Mouse (Mus musculus): Measurements from ENCODE around the gene 6430550D23Rik. TPM values are rescaled to one million over a fixed set of nuclear protein-coding genes. Genes with fewer than 3 reads are reported as not detected.
A peak's percentile ranks its signal among the peaks of the same experiment; 100 is the strongest.

6430550D23Rik gene
- polyA plus RNA-seq, 1 experiment from 2014 or later, result 2.5 TPM

GRCm38 (mm10) chr2:156005393-156005792 lies 2.4 kb downstream of the 6430550D23Rik start:
- WGBS, result 86% methylated on average over 4 of the region's 4 CpGs
- ATAC-seq, result no peak

GRCm38 (mm10) chr2:155991863-155992321 lies 15.9 kb downstream of the 6430550D23Rik start:
- peak; percentile 78 for ATAC-seq
- peaks cover 40% of the 10 kb centered on the region for H3K36me3 ChIP-seq (ENCODE audit: control insufficient read depth, insufficient read depth, low read length)
- WGBS, result 68% methylated on average over 14 of the region's 14 CpGs
- peak overlapping the region; percentile 49; the same call in 1 of the 2 replicates for H3K27ac ChIP-seq (ENCODE audit: low read depth, low read length)
- H3K4me3 ChIP-seq (ENCODE audit: low read length), result no peak overlapping the region
- no peak overlapping the region for H3K9ac ChIP-seq (ENCODE audit: low read depth, low read length)
- H3K9me3 ChIP-seq (ENCODE audit: control insufficient read depth, low read length), result no peaks in the 10 kb centered on the region
- H3K4me2 ChIP-seq (ENCODE audit: low read length), result no peak overlapping the region
- H3K27me3 ChIP-seq (replicated peaks; ENCODE audit: control insufficient read depth, insufficient read depth, low read length), result no peaks in the 10 kb centered on the region
- no peaks in the 10 kb centered on the region; the same call in 1 of the 2 replicates for H3K4me1 ChIP-seq (ENCODE audit: control insufficient read depth, insufficient read depth, low read depth, low read length)

More at GRCm38 (mm10) chr2:156005393-156005792, 2.4 kb downstream of the 6430550D23Rik start:
- Histone ChIP-seq H3K4me3 (ENCODE audit: low read length) (no peak overlapping the region), H3K9me3 (ENCODE audit: control insufficient read depth, low read length) (no peaks in the 10 kb centered on the region), H3K27ac (ENCODE audit: low read depth, low read length) (no peak overlapping the region), H3K9ac (ENCODE audit: low read depth, low read length) (no peak overlapping the region), H3K36me3 (ENCODE audit: control insufficient read depth, insufficient read depth, low read length) (peaks cover 11% of the 10 kb centered on the region), H3K27me3 (replicated peaks; ENCODE audit: control insufficient read depth, insufficient read depth, low read length) (no peaks in the 10 kb centered on the region), H3K4me2 (ENCODE audit: low read length) (no peak overlapping the region), H3K4me1 (ENCODE audit: control insufficient read depth, insufficient read depth, low read depth, low read length) (peaks cover 7% of the 10 kb centered on the region)

- no peak overlapping the region for H3K4me3 ChIP-seq (ENCODE audit: low read length)
- H3K4me1 ChIP-seq (ENCODE audit: control insufficient read depth, insufficient read depth, low read depth, low read length), result no peaks in the 10 kb centered on the region; the same call in 1 of the 2 replicates
- no peaks in the 10 kb centered on the region for H3K9me3 ChIP-seq (ENCODE audit: control insufficient read depth, low read length)
- no peak overlapping the region for H3K9ac ChIP-seq (ENCODE audit: low read depth, low read length)
- WGBS, result 94% methylated on average over 10 of the region's 10 CpGs
- peak overlapping the region; percentile 14; the same call in 1 of the 2 replicates for H3K27ac ChIP-seq (ENCODE audit: low read depth, low read length)
- no peak for ATAC-seq
- H3K36me3 ChIP-seq (ENCODE audit: control insufficient read depth, insufficient read depth, low read length), result peaks cover 45% of the 10 kb centered on the region
- no peak overlapping the region for H3K4me2 ChIP-seq (ENCODE audit: low read length)
- H3K27me3 ChIP-seq (replicated peaks; ENCODE audit: control insufficient read depth, insufficient read depth, low read length), result no peaks in the 10 kb centered on the region
Observed at GRCm38 (mm10) chr2:155991151-155991550, 16.6 kb downstream of the 6430550D23Rik start.

- Histone ChIP-seq H3K36me3 (ENCODE audit: control insufficient read depth, insufficient read depth, low read length) (peaks cover 42% of the 10 kb centered on the region), H3K27ac (ENCODE audit: low read depth, low read length) (no peak overlapping the region), H3K4me2 (ENCODE audit: low read length) (no peak overlapping the region), H3K4me1 (ENCODE audit: control insufficient read depth, insufficient read depth, low read depth, low read length) (no peaks in the 10 kb centered on the region; the same call in 1 of the 2 replicates), H3K9me3 (ENCODE audit: control insufficient read depth, low read length) (no peaks in the 10 kb centered on the region), H3K9ac (ENCODE audit: low read depth, low read length) (no peak overlapping the region), H3K27me3 (replicated peaks; ENCODE audit: control insufficient read depth, insufficient read depth, low read length) (no peaks in the 10 kb centered on the region), H3K4me3 (ENCODE audit: low read length) (no peak overlapping the region)
- 77% methylated on average over 4 of the region's 4 CpGs for WGBS
- no peak for ATAC-seq
Observed at GRCm38 (mm10) chr2:155989085-155989484, 18.7 kb downstream of the 6430550D23Rik start.

- no peak overlapping the region for H3K9ac ChIP-seq (ENCODE audit: low read depth, low read length)
- H3K4me2 ChIP-seq (ENCODE audit: low read length), result no peak overlapping the region
- no peak overlapping the region for H3K27ac ChIP-seq (ENCODE audit: low read depth, low read length)
- H3K27me3 ChIP-seq (replicated peaks; ENCODE audit: control insufficient read depth, insufficient read depth, low read length), result no peaks in the 10 kb centered on the region
- WGBS, result 100% methylated on average over 6 of the region's 6 CpGs
- H3K9me3 ChIP-seq (ENCODE audit: control insufficient read depth, low read length), result no peaks in the 10 kb centered on the region
- no peak overlapping the region for H3K4me3 ChIP-seq (ENCODE audit: low read length)
- peaks cover 53% of the 10 kb centered on the region for H3K36me3 ChIP-seq (ENCODE audit: control insufficient read depth, insufficient read depth, low read length)
- ATAC-seq, result no peak
- no peaks in the 10 kb centered on the region; the same call in 1 of the 2 replicates for H3K4me1 ChIP-seq (ENCODE audit: control insufficient read depth, insufficient read depth, low read depth, low read length)
Observed at GRCm38 (mm10) chr2:155987131-155987530, 20.6 kb downstream of the 6430550D23Rik start.

GRCm38 (mm10) chr2:155985776-155986175 lies 22.0 kb downstream of the 6430550D23Rik start:
- no peak overlapping the region for H3K27ac ChIP-seq (ENCODE audit: low read depth, low read length)
- no peak overlapping the region for H3K4me3 ChIP-seq (ENCODE audit: low read length)
- WGBS, result 92% methylated on average over 7 of the region's 7 CpGs
- H3K9me3 ChIP-seq (ENCODE audit: control insufficient read depth, low read length), result no peaks in the 10 kb centered on the region
- H3K9ac ChIP-seq (ENCODE audit: low read depth, low read length), result no peak overlapping the region
- H3K36me3 ChIP-seq (ENCODE audit: control insufficient read depth, insufficient read depth, low read length), result peaks cover 54% of the 10 kb centered on the region
- H3K4me1 ChIP-seq (ENCODE audit: control insufficient read depth, insufficient read depth, low read depth, low read length), result no peaks in the 10 kb centered on the region
- H3K27me3 ChIP-seq (replicated peaks; ENCODE audit: control insufficient read depth, insufficient read depth, low read length), result no peaks in the 10 kb centered on the region
- no peak for ATAC-seq
- no peak overlapping the region for H3K4me2 ChIP-seq (ENCODE audit: low read length)

- Histone ChIP-seq H3K9me3 (ENCODE audit: control insufficient read depth, low read length) (no peaks in the 10 kb centered on the region), H3K4me3 (ENCODE audit: low read length) (no peak overlapping the region), H3K27me3 (replicated peaks; ENCODE audit: control insufficient read depth, insufficient read depth, low read length) (no peaks in the 10 kb centered on the region), H3K4me2 (ENCODE audit: low read length) (no peak overlapping the region), H3K36me3 (ENCODE audit: control insufficient read depth, insufficient read depth, low read length) (peaks cover 48% of the 10 kb centered on the region), H3K27ac (ENCODE audit: low read depth, low read length) (no peak overlapping the region), H3K4me1 (ENCODE audit: control insufficient read depth, insufficient read depth, low read depth, low read length) (no peaks in the 10 kb centered on the region), H3K9ac (ENCODE audit: low read depth, low read length) (no peak overlapping the region)
- no peak for ATAC-seq
- WGBS, result 91% methylated on average over 5 of the region's 5 CpGs
Observed at GRCm38 (mm10) chr2:155979328-155979991, 28.3 kb downstream of the 6430550D23Rik start.

GRCm38 (mm10) chr2:155974087-155974731 lies 33.6 kb downstream of the 6430550D23Rik start:
- no peak overlapping the region for H3K27ac ChIP-seq (ENCODE audit: low read depth, low read length)
- ATAC-seq, result no peak
- H3K36me3 ChIP-seq (ENCODE audit: control insufficient read depth, insufficient read depth, low read length), result peaks cover 40% of the 10 kb centered on the region
- H3K9me3 ChIP-seq (ENCODE audit: control insufficient read depth, low read length), result no peaks in the 10 kb centered on the region
- H3K4me3 ChIP-seq (ENCODE audit: low read length), result no peak overlapping the region
- H3K4me1 ChIP-seq (ENCODE audit: control insufficient read depth, insufficient read depth, low read depth, low read length), result no peaks in the 10 kb centered on the region
- H3K27me3 ChIP-seq (replicated peaks; ENCODE audit: control insufficient read depth, insufficient read depth, low read length), result no peaks in the 10 kb centered on the region
- WGBS, result 81% methylated on average over 14 of the region's 14 CpGs
- H3K4me2 ChIP-seq (ENCODE audit: low read length), result no peak overlapping the region
- no peak overlapping the region for H3K9ac ChIP-seq (ENCODE audit: low read depth, low read length)

GRCm38 (mm10) chr2:155973348-155973747 lies 34.4 kb downstream of the 6430550D23Rik start:
- Histone ChIP-seq H3K27ac (ENCODE audit: low read depth, low read length) (no peak overlapping the region), H3K9ac (ENCODE audit: low read depth, low read length) (no peak overlapping the region), H3K27me3 (replicated peaks; ENCODE audit: control insufficient read depth, insufficient read depth, low read length) (no peaks in the 10 kb centered on the region), H3K4me3 (ENCODE audit: low read length) (no peak overlapping the region), H3K4me2 (ENCODE audit: low read length) (no peak overlapping the region), H3K9me3 (ENCODE audit: control insufficient read depth, low read length) (no peaks in the 10 kb centered on the region), H3K4me1 (ENCODE audit: control insufficient read depth, insufficient read depth, low read depth, low read length) (no peaks in the 10 kb centered on the region), H3K36me3 (ENCODE audit: control insufficient read depth, insufficient read depth, low read length) (peaks cover 45% of the 10 kb centered on the region)
- no peak for ATAC-seq
- WGBS, result 90% methylated on average over 6 of the region's 6 CpGs
